Mouse (Mus musculus): ENCODE measurements around the gene Tmem169. TPM values are rescaled to one million over a fixed set of nuclear protein-coding genes. Genes with fewer than 3 reads are reported as not detected.

Gene Tmem169
- polyA plus RNA-seq (2012; rRNA removed), result not detected in 2 replicates

DNA sequence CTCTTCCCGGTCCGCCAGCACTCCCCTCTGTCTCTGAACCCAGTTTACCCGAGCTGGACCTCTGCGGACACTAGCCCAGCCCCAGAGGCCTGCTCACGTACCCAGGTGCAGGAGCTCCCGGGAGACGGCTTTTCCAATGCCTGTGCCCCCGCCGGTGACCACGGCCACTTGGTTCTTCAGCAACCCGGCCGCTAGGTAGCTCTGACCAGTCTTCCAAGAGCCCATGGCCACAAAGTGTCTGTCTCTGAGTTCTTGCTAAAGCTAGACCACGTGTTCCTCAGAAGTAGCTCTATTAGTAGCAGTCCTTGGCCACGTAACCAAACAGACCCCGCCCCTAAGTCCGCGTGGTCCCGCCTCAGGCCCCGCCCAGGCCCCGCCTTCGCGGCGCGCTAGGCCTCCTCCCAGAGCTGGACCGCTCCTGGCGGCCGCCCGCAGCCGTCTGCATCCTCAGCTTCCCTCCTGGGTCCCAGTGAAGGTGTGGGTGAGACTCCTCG, at the start of gene Tmem169, which contains the start of gene Pecr:
Gene Tmem169, plus strand, starts transcription at position 378 of the 494 bp plus-strand sequence.
Gene Pecr, minus strand, starts transcription at position 323 of the 494 bp plus-strand sequence.

DNA sequence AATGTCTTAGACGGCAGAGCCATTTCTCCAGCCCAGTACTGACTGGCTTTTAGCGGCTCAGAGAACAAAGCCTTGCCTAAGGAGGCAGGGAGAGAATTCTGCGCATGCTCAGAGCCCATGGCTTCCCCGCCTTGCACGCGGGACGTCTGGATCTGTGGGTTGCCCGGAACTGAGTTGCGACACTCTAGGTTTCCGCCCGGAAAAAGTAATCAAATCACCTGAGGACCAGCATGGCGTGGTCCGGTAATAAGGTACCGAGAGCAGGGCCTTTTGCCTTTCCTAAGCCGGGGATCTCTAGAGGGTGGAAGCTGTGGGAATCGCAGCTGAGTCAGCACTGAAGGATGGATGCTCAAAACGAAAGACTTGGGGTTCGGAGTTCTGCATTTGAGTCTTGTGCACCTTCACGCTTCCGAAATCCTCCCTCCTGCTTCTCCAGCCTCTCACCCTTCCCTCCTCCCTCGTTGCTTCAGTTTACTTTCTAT, 23.2 kb downstream of the Tmem169 start, which contains the start of gene Xrcc5:
Gene Xrcc5, plus strand, starts transcription at position 105 of the 482 bp plus-strand sequence.

Other genes with a start within 250 kb of the Tmem169 start
- 3.6 and 4.6 TPM in 2 replicates for gene Mreg, start 72.1 kb upstream of the Tmem169 start, polyA plus RNA-seq (2012; rRNA removed)
- gene Pecr, start 55 bp upstream of the Tmem169 start, polyA plus RNA-seq (2012; rRNA removed), result 1.5 and 3.5 TPM in 2 replicates
- 0.30 and 0.62 TPM in 2 replicates for gene Xrcc5, start 23.1 kb downstream of the Tmem169 start, polyA plus RNA-seq (2012; rRNA removed)